Mouse (Mus musculus): ENCODE results near the gene Fcho1. TPM values are rescaled to one million over a fixed set of nuclear protein-coding genes. Genes with fewer than 3 reads are reported as not detected.
"Not testable (repeated sequence)": the region's sequence is repeated elsewhere in the genome, so short reads cannot be mapped to it uniquely, and the experiment has no call there.

Gene Fcho1
- polyA plus RNA-seq, 1 experiment, result 48.6 TPM

DNA sequence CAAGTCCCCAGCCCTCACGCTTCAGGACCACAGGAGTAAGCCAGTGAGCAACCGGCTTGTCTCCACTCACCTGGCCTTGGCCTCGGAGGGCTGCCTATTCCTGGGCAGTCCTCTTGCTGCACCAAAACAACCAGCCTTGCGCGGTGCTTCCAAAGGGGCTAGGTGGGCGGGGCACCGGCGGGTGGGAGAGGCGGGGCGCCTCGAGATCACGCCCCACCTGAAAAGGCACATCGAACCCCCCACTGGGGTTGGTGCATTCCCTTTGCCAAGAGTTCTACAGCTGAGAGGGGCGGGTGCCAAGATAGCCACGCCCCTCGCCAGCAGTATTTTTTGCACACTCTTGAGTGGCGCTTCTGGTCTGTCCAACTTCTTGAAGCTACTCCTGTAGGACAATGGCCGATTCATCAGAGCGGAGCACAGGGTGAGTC, 16.2 kb upstream of the Fcho1 start:
- Histone ChIP-seq H3K27me3 (replicated peaks) (peaks cover 7% of the 10 kb centered on the region), H3K36me3 (replicated peaks; ENCODE audit: low read length) (no peaks in the 10 kb centered on the region), H3K4me1 (peaks cover 21% of the 10 kb centered on the region), H3K9me3 (peaks cover 4% of the 10 kb centered on the region), H3K4me3 (replicated peaks) (peak overlapping the region; percentile 64)
- TF ChIP-seq FLI1 (IDR thresholded peaks at IDR 0.05; ENCODE audit: low read length), result no peak
- TF ChIP-seq GATA1 (IDR thresholded peaks at IDR 0.05; ENCODE audit: borderline replicate concordance, low read length), result no peak

GRCm38 (mm10) chr8:71741226-71741625, 15.7 kb upstream of the Fcho1 start:
- Histone ChIP-seq H3K4me1 (peaks cover 21% of the 10 kb centered on the region), H3K4me3 (replicated peaks) (peak overlapping the region; percentile 64), H3K9me3 (no peaks in the 10 kb centered on the region), H3K27me3 (replicated peaks) (peaks cover 7% of the 10 kb centered on the region), H3K36me3 (replicated peaks; ENCODE audit: low read length) (no peaks in the 10 kb centered on the region)
- no peak for TF ChIP-seq GATA1 (IDR thresholded peaks at IDR 0.05; ENCODE audit: borderline replicate concordance, low read length)
- TF ChIP-seq FLI1 (IDR thresholded peaks at IDR 0.05; ENCODE audit: low read length), result no peak

GRCm38 (mm10) chr8:71738316-71738715, 12.8 kb upstream of the Fcho1 start:
- not testable (repeated sequence) for H3K36me3 ChIP-seq (replicated peaks; ENCODE audit: low read length); H3K9me3 ChIP-seq; H3K27me3 ChIP-seq (replicated peaks); H3K4me3 ChIP-seq (replicated peaks)
- H3K4me1 ChIP-seq, result peaks cover 10% of the 10 kb centered on the region

GRCm38 (mm10) chr8:71731652-71732230, 6.2 kb upstream of the Fcho1 start:
- TF ChIP-seq GATA1 (IDR thresholded peaks at IDR 0.05; ENCODE audit: borderline replicate concordance, low read length), result no peak
- TF ChIP-seq FLI1 (IDR thresholded peaks at IDR 0.05; ENCODE audit: low read length), result no peak
- H3K4me1 ChIP-seq, result peaks cover 27% of the 10 kb centered on the region
- H3K27me3 ChIP-seq (replicated peaks), result peaks cover 43% of the 10 kb centered on the region
- H3K9me3 ChIP-seq, result no peaks in the 10 kb centered on the region
- no peaks in the 10 kb centered on the region for H3K36me3 ChIP-seq (replicated peaks; ENCODE audit: low read length)
- H3K4me3 ChIP-seq (replicated peaks), result no peak overlapping the region

- no peaks in the 10 kb centered on the region for H3K36me3 ChIP-seq (replicated peaks; ENCODE audit: low read length)
- H3K4me3 ChIP-seq (replicated peaks), result peak overlapping the region; percentile 85
- H3K9me3 ChIP-seq, result no peaks in the 10 kb centered on the region
- peaks cover 64% of the 10 kb centered on the region for H3K27me3 ChIP-seq (replicated peaks)
- TF ChIP-seq FLI1 (IDR thresholded peaks at IDR 0.05; ENCODE audit: low read length), result no peak
- no peak for TF ChIP-seq GATA1 (IDR thresholded peaks at IDR 0.05; ENCODE audit: borderline replicate concordance, low read length)
- H3K4me1 ChIP-seq, result peaks cover 50% of the 10 kb centered on the region
These were observed 3.5 kb upstream of the Fcho1 start for GRCm38 (mm10) chr8:71728826-71729620.

- H3K4me1 ChIP-seq, result peaks cover 57% of the 10 kb centered on the region
- TF ChIP-seq FLI1 (IDR thresholded peaks at IDR 0.05; ENCODE audit: low read length) (no peak), GATA1 (IDR thresholded peaks at IDR 0.05; ENCODE audit: borderline replicate concordance, low read length) (no peak)
- H3K4me3 ChIP-seq (replicated peaks), result peak overlapping the region; percentile 85
- H3K36me3 ChIP-seq (replicated peaks; ENCODE audit: low read length), result no peaks in the 10 kb centered on the region
- H3K27me3 ChIP-seq (replicated peaks), result peaks cover 65% of the 10 kb centered on the region
- H3K9me3 ChIP-seq, result no peaks in the 10 kb centered on the region
These were observed 2.8 kb upstream of the Fcho1 start for GRCm38 (mm10) chr8:71728240-71728785.

- Histone ChIP-seq H3K4me1 (peaks cover 66% of the 10 kb centered on the region), H3K4me3 (replicated peaks) (peak overlapping the region; percentile 92), H3K27me3 (replicated peaks) (peaks cover 55% of the 10 kb centered on the region), H3K9me3 (no peaks in the 10 kb centered on the region), H3K36me3 (replicated peaks; ENCODE audit: low read length) (peaks cover 26% of the 10 kb centered on the region)
- no peak for TF ChIP-seq FLI1 (IDR thresholded peaks at IDR 0.05; ENCODE audit: low read length)
- no peak for TF ChIP-seq GATA1 (IDR thresholded peaks at IDR 0.05; ENCODE audit: borderline replicate concordance, low read length)
These were observed 1.1 kb downstream of the Fcho1 start for GRCm38 (mm10) chr8:71724389-71724788.

DNA sequence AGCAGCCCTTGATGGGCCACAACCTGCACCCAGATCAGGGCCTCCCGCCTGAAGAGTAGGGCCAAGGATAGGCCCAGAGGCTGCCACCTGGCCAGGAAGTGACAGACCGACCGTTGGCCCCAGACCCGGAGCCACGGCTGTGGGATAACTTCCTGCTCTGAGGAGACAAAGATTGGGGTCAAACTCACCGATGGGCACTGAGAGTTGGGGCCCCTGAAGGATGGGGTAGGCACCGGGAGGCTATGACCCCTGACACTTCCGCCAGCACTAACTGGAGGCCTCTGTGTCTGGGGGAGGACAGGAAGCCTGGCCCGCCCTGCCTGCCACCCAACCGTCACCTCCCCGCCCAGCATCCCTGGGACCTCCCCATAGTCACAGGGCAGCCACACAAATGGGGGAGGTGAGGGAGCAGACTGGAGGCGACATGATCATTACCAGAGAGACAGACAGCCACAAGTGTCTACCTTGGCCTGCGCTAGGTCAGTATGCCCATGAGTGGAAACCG, 2.4 kb downstream of the Fcho1 start:
- peaks cover 35% of the 10 kb centered on the region for H3K36me3 ChIP-seq (replicated peaks; ENCODE audit: low read length)
- TF ChIP-seq GATA1 (IDR thresholded peaks at IDR 0.05; ENCODE audit: borderline replicate concordance, low read length), result no peak
- no peak for TF ChIP-seq FLI1 (IDR thresholded peaks at IDR 0.05; ENCODE audit: low read length)
- peaks cover 46% of the 10 kb centered on the region for H3K27me3 ChIP-seq (replicated peaks)
- peak overlapping the region; percentile 88 for H3K4me3 ChIP-seq (replicated peaks)
- no peaks in the 10 kb centered on the region for H3K9me3 ChIP-seq
- peaks cover 54% of the 10 kb centered on the region for H3K4me1 ChIP-seq

GRCm38 (mm10) chr8:71719928-71720457, 5.5 kb downstream of the Fcho1 start:
- no peak for TF ChIP-seq GATA1 (IDR thresholded peaks at IDR 0.05; ENCODE audit: borderline replicate concordance, low read length)
- no peak for TF ChIP-seq FLI1 (IDR thresholded peaks at IDR 0.05; ENCODE audit: low read length)
- peaks cover 23% of the 10 kb centered on the region for H3K27me3 ChIP-seq (replicated peaks)
- H3K4me1 ChIP-seq, result peaks cover 31% of the 10 kb centered on the region
- no peaks in the 10 kb centered on the region for H3K9me3 ChIP-seq
- no peak overlapping the region for H3K4me3 ChIP-seq (replicated peaks)
- peaks cover 63% of the 10 kb centered on the region for H3K36me3 ChIP-seq (replicated peaks; ENCODE audit: low read length)

GRCm38 (mm10) chr8:71719218-71719617, 6.3 kb downstream of the Fcho1 start:
- no peak for TF ChIP-seq FLI1 (IDR thresholded peaks at IDR 0.05; ENCODE audit: low read length)
- TF ChIP-seq GATA1 (IDR thresholded peaks at IDR 0.05; ENCODE audit: borderline replicate concordance, low read length), result no peak
- Histone ChIP-seq H3K4me3 (replicated peaks) (no peak overlapping the region), H3K27me3 (replicated peaks) (peaks cover 20% of the 10 kb centered on the region), H3K36me3 (replicated peaks; ENCODE audit: low read length) (peaks cover 71% of the 10 kb centered on the region), H3K9me3 (no peaks in the 10 kb centered on the region), H3K4me1 (peaks cover 23% of the 10 kb centered on the region)

All from megakaryocyte, embryonic 14.5 days (primary cell).